Mouse (Mus musculus) spleen, adult 18-20 months (tissue): ENCODE data around the gene Oas1a.
"Not testable (repeated sequence)": the region's sequence is repeated elsewhere in the genome, so short reads cannot be mapped to it uniquely, and the experiment has no call there.

Source experiments
- DNase-seq, 2 experiments: peaks; one replicate each; pipeline ENCODE4 v3.0.0; 2022; ENCODE audit warnings: mixed read lengths in 2 of 2

Gene Oas1a

GRCm38 (mm10) chr5:120892243-120892660, 15.1 kb downstream of the Oas1a start:
- no peak for DNase-seq

DNA sequence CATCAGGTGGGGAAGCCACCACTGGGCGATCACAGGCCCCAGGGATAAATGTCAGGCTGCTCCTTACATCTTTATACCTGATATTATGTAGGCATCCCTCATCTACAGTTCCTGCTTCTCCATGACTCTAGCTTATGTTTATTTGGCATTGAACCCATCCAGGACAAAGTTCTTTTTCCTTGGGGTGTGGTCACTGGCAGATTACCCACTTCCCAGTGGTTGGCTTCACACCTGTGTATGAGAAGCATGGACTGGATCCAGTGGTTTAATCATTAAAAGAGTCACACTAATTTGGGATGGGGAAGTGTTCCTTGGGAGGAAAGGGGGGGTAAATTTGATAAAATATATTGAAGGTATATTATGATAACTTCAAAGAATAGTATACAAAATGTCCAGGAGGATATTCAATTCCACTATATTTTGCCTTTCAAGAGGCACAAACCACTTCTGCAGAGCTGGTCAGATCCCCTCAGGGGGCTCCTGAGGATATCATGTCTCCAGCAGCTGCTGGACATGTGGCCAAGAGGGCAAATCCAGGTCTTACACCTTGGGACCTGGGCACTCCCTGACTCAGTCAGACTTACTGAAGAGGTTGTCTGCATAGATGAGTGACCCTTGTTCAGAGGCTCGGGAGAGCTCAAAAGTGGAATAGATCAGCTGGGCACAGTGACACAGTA, 15.6 kb downstream of the Oas1a start:
- DNase-seq, result not testable (repeated sequence)

DNA sequence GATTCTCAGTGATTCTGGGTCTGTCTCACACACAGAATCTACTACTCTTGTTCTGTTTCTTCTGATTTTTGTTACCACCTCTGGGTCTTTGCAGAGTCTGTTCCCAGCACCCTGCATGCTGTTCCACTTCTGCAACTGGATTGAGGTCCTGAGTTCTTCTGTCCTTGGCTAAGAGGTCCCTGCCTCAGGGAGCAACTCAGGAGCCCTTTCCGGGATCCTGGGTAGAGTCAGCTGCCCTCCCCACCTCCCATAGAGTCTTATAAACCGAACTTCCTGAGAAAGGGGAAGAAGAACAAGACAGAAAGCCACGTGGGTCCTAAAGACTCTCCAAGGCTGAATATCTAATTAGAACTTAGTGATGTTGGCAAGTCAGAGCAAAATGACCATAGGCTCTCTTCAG, 16.3 kb downstream of the Oas1a start:
- DNase-seq, result no peak

- no peak for DNase-seq
Observed at GRCm38 (mm10) chr5:120890026-120890425, 17.3 kb downstream of the Oas1a start.

GRCm38 (mm10) chr5:120888294-120888815, 19.0 kb downstream of the Oas1a start:
- not testable (repeated sequence) for DNase-seq

GRCm38 (mm10) chr5:120887831-120888230, 19.5 kb downstream of the Oas1a start:
- no peak for DNase-seq

DNA sequence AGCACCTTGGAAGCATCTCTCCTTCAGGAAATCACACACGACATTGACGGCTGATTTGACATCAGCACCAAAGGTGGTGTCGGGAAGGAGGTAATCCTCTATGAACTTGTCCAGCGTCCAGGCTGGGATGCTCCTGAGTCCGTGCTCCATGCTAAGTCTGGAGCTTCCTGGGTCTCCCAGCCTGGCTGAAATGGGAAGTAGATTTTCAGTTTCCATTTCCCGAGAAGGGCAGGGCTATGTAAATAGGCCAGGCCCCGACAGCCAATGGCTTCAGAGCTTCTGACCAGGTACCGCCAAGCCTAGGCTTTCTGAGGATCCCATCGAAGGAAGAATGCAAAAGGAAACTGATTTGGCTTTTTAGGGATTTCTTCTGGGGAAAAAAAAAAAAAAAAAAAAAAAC, 19.9 kb downstream of the Oas1a start, which contains the start of gene Oas1g:
Gene Oas1g (minus strand): TSS at position 201 of the 400 bp plus-strand sequence.
- not testable (repeated sequence) for DNase-seq

- DNase-seq, result not testable (repeated sequence)
Observed at GRCm38 (mm10) chr5:120881681-120882080, 25.6 kb downstream of the Oas1a start.

- DNase-seq, result not testable (repeated sequence)
Observed at GRCm38 (mm10) chr5:120878803-120879202, 28.5 kb downstream of the Oas1a start.

- not testable (repeated sequence) for DNase-seq
Observed at GRCm38 (mm10) chr5:120877407-120877806, 29.9 kb downstream of the Oas1a start.

- DNase-seq, result not testable (repeated sequence)
Observed at GRCm38 (mm10) chr5:120876839-120877238, 30.5 kb downstream of the Oas1a start.

- DNase-seq, result no peak
Observed at GRCm38 (mm10) chr5:120871469-120871868, 35.9 kb downstream of the Oas1a start.

DNA sequence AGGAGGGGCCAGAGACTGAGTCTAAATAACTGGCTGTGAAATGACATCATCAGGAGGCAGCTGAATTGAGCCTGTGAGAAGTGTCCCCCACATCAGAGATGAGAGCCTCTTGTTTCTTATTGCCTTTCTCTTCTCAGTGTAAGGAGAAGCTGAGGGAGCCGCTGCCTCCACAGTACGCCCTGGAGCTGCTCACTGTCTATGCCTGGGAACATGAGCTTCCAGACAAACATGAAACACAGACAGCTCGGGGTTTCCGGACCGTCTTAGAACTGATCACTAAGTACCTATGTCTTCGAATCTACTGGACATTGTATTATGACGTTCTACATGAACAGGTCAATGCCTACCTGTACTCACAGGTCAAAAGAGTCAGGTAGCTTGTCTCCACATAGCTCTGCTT, 36.5 kb downstream of the Oas1a start:
- no peak for DNase-seq

DNA sequence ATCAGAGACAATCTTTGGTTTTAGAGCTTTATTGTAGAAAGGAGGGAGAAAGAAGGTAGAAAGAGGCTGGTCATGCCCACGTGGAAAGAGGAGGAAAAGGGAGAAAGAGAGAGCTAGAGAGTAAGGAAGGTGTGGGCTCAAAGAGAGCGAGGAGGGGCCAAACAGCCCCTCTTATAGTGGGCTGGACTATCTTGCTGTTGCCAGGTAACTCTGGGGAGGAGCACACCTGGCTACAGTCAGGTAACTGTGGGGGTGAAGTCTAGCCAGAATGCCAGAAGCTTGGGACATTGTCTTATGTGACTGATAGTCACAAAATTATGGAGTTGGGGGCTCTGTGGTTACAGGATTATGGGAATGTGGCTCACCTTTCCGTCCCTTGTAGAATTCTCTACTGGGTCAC, 37.2 kb downstream of the Oas1a start:
- DNase-seq, result no peak

GRCm38 (mm10) chr5:120869436-120870015, 37.8 kb downstream of the Oas1a start:
- DNase-seq, result no peak

GRCm38 (mm10) chr5:120865336-120865860, 41.9 kb downstream of the Oas1a start:
- peak in 1 of 2 experiments; percentile 5 for DNase-seq

GRCm38 (mm10) chr5:120861121-120861520, 46.2 kb downstream of the Oas1a start, which contains the start of gene Oas1h:
Gene Oas1h (plus strand): TSS chr5:120861421.
- no peak for DNase-seq

DNA sequence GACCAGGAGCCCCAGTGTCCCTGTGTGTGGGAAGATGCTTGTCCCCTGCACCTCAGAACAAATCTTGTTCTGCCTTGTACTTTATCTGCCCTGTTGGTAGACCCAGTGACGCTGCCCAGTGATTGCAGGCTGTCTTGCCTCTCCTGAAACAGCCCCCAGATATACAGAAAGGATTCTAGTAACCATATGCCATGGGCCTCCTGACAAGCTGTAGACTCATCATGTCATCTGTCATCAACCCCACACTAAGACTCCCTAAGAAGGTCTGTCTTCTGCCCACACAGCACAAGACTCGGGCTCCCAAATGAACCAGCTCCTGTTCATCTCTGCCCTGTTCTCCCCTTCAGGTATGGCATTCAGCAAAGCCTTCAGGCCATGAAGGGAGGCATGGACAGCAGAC, 48.1 kb downstream of the Oas1a start:
- DNase-seq, result no peak

GRCm38 (mm10) chr5:120849601-120850136, 57.7 kb downstream of the Oas1a start:
- peak in 1 of 2 experiments; percentile 55 for DNase-seq

DNA sequence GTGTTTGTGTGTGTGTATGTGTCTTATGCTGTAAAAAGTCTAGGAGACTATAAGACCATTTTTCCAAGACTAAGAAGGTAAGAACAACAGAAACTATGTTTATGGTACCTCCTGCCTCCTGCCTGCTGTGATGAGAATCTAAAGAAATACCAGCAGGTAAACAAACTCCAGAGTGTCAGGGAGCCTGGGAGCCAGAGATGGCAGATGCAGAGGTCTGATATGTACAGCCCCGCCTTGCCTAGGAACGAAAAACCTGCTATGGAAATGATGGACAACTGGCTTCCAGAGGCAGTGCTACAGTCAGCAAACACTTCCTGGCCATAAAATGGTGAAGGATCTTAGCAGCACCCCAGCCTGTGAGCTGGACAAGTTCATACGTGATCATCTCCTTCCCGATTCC, 60.3 kb downstream of the Oas1a start, which contains the start of gene Oas1f:
Gene Oas1f (plus strand): TSS at position 301 of the 400 bp plus-strand sequence.
- DNase-seq, result no peak
